Mouse (Mus musculus): ENCODE measurements at regions not wholly inside any gene's neighbourhood (a gene's known extent, or its start where the extent isn't known, plus 50 kb on each side); places are given as distances from the start of the nearest gene placed in this dataset.

DNA sequence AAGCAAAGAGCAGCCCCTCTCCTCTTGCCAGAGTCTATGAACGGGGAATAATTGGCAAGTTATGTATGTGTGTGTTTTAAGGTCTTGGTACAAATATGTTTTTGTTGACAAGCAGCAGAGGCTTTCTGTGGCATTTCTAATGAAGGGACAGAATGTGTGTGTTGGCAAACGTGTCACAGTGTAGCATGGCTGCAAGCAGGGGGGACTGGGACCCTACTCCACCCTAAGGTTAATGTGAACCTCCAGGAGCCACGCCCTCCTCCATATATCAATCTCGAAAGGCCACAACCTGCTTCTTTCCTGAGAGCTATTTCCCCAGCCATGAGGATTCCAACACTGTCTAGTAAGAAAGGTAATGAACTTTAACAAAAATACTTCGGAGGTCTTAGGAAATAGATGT lies 209.8 kb downstream of the Clic5 start:
- H3K9me3 ChIP-seq (replicated peaks; ENCODE audit: control insufficient read depth, low read length) = no peaks in the 10 kb centered on the region
- no peak overlapping the region for H3K27ac ChIP-seq (ENCODE audit: low read length)
- H3K4me3 ChIP-seq (replicated peaks; ENCODE audit: low read length) = no peak overlapping the region
- no peaks in the 10 kb centered on the region for H3K36me3 ChIP-seq (ENCODE audit: control insufficient read depth, insufficient read depth, low read length)
- H3K27me3 ChIP-seq (ENCODE audit: control insufficient read depth, insufficient read depth, low read length) = no peaks in the 10 kb centered on the region
- H3K4me2 ChIP-seq (ENCODE audit: low read depth, low read length) = no peak overlapping the region
- H3K4me1 ChIP-seq (ENCODE audit: control insufficient read depth, insufficient read depth, low read length) = 0 out of 2 replicates have a peak, but pooled peaks cover 3% of the 10 kb centered on the region
- 62% methylated on average over 5 of the region's 5 CpGs for WGBS
- no peak overlapping the region for H3K9ac ChIP-seq (ENCODE audit: low read length)
- ATAC-seq (ENCODE audit: insufficient read depth, low FRiP score) = no peak

- no peaks in the 10 kb centered on the region for H3K9me3 ChIP-seq (replicated peaks; ENCODE audit: control insufficient read depth, low read length)
- no peak overlapping the region for H3K9ac ChIP-seq (ENCODE audit: low read length)
- no peak overlapping the region for H3K4me2 ChIP-seq (ENCODE audit: low read depth, low read length)
- H3K36me3 ChIP-seq (ENCODE audit: control insufficient read depth, insufficient read depth, low read length) = no peaks in the 10 kb centered on the region
- H3K4me1 ChIP-seq (ENCODE audit: control insufficient read depth, insufficient read depth, low read length) = 0 out of 2 replicates have a peak, but pooled peaks cover 3% of the 10 kb centered on the region
- H3K4me3 ChIP-seq (replicated peaks; ENCODE audit: low read length) = no peak overlapping the region
- WGBS = 84% methylated on average over 6 of the region's 6 CpGs
- H3K27ac ChIP-seq (ENCODE audit: low read length) = no peak overlapping the region
- ATAC-seq (ENCODE audit: insufficient read depth, low FRiP score) = no peak
- no peaks in the 10 kb centered on the region for H3K27me3 ChIP-seq (ENCODE audit: control insufficient read depth, insufficient read depth, low read length)
Measured at GRCm38 (mm10) chr17:44404923-44405322, 216.5 kb downstream of the Clic5 start.

- WGBS = 55% methylated on average over 2 of the region's 2 CpGs
- Histone ChIP-seq H3K4me2 (ENCODE audit: low read depth, low read length) (no peak overlapping the region), H3K4me3 (replicated peaks; ENCODE audit: low read length) (no peak overlapping the region), H3K9me3 (replicated peaks; ENCODE audit: control insufficient read depth, low read length) (0 out of 2 replicates have a peak, but pooled peaks cover 1% of the 10 kb centered on the region), H3K27me3 (ENCODE audit: control insufficient read depth, insufficient read depth, low read length) (no peaks in the 10 kb centered on the region), H3K9ac (ENCODE audit: low read length) (no peak overlapping the region), H3K4me1 (ENCODE audit: control insufficient read depth, insufficient read depth, low read length) (no peaks in the 10 kb centered on the region), H3K27ac (ENCODE audit: low read length) (no peak overlapping the region), H3K36me3 (ENCODE audit: control insufficient read depth, insufficient read depth, low read length) (no peaks in the 10 kb centered on the region)
- no peak for ATAC-seq (ENCODE audit: insufficient read depth, low FRiP score)
Measured at GRCm38 (mm10) chr17:44410961-44411360, 222.6 kb downstream of the Clic5 start.

- 0 out of 2 replicates have a peak, but pooled peaks cover 7% of the 10 kb centered on the region for H3K9me3 ChIP-seq (replicated peaks; ENCODE audit: control insufficient read depth, low read length)
- H3K36me3 ChIP-seq (ENCODE audit: control insufficient read depth, insufficient read depth, low read length) = no peaks in the 10 kb centered on the region
- no peak overlapping the region for H3K27ac ChIP-seq (ENCODE audit: low read length)
- 62% methylated on average over 11 of the region's 11 CpGs for WGBS
- no peaks in the 10 kb centered on the region for H3K27me3 ChIP-seq (ENCODE audit: control insufficient read depth, insufficient read depth, low read length)
- H3K4me1 ChIP-seq (ENCODE audit: control insufficient read depth, insufficient read depth, low read length) = 0 out of 2 replicates have a peak, but pooled peaks cover 3% of the 10 kb centered on the region
- no peak for ATAC-seq (ENCODE audit: insufficient read depth, low FRiP score)
- H3K4me2 ChIP-seq (ENCODE audit: low read depth, low read length) = no peak overlapping the region
- no peak overlapping the region for H3K9ac ChIP-seq (ENCODE audit: low read length)
- H3K4me3 ChIP-seq (replicated peaks; ENCODE audit: low read length) = no peak overlapping the region
Measured at GRCm38 (mm10) chr17:44418676-44419404, 230.5 kb downstream of the Clic5 start.

GRCm38 (mm10) chr17:44419405-44419729 lies 231.0 kb downstream of the Clic5 start:
- H3K36me3 ChIP-seq (ENCODE audit: control insufficient read depth, insufficient read depth, low read length) = no peaks in the 10 kb centered on the region
- no peak overlapping the region for H3K4me3 ChIP-seq (replicated peaks; ENCODE audit: low read length)
- H3K27ac ChIP-seq (ENCODE audit: low read length) = no peak overlapping the region
- 87% methylated on average over 7 of the region's 7 CpGs for WGBS
- H3K4me1 ChIP-seq (ENCODE audit: control insufficient read depth, insufficient read depth, low read length) = 0 out of 2 replicates have a peak, but pooled peaks cover 3% of the 10 kb centered on the region
- H3K27me3 ChIP-seq (ENCODE audit: control insufficient read depth, insufficient read depth, low read length) = no peaks in the 10 kb centered on the region
- H3K9ac ChIP-seq (ENCODE audit: low read length) = no peak overlapping the region
- no peak for ATAC-seq (ENCODE audit: insufficient read depth, low FRiP score)
- H3K9me3 ChIP-seq (replicated peaks; ENCODE audit: control insufficient read depth, low read length) = 0 out of 2 replicates have a peak, but pooled peaks cover 7% of the 10 kb centered on the region
- H3K4me2 ChIP-seq (ENCODE audit: low read depth, low read length) = no peak overlapping the region

GRCm38 (mm10) chr17:44420098-44421070 lies 232.0 kb downstream of the Clic5 start:
- 76% methylated on average over 9 of the region's 9 CpGs for WGBS
- ATAC-seq (ENCODE audit: insufficient read depth, low FRiP score) = no peak
- Histone ChIP-seq H3K4me3 (replicated peaks; ENCODE audit: low read length) (no peak overlapping the region), H3K27ac (ENCODE audit: low read length) (no peak overlapping the region), H3K4me1 (ENCODE audit: control insufficient read depth, insufficient read depth, low read length) (0 out of 2 replicates have a peak, but pooled peaks cover 3% of the 10 kb centered on the region), H3K36me3 (ENCODE audit: control insufficient read depth, insufficient read depth, low read length) (no peaks in the 10 kb centered on the region), H3K9me3 (replicated peaks; ENCODE audit: control insufficient read depth, low read length) (0 out of 2 replicates have a peak, but pooled peaks cover 7% of the 10 kb centered on the region), H3K9ac (ENCODE audit: low read length) (no peak overlapping the region), H3K4me2 (ENCODE audit: low read depth, low read length) (no peak overlapping the region), H3K27me3 (ENCODE audit: control insufficient read depth, insufficient read depth, low read length) (no peaks in the 10 kb centered on the region)

- Histone ChIP-seq H3K36me3 (ENCODE audit: control insufficient read depth, insufficient read depth, low read length) (no peaks in the 10 kb centered on the region), H3K27ac (ENCODE audit: low read length) (no peak overlapping the region), H3K9ac (ENCODE audit: low read length) (no peak overlapping the region), H3K9me3 (replicated peaks; ENCODE audit: control insufficient read depth, low read length) (no peaks in the 10 kb centered on the region), H3K4me2 (ENCODE audit: low read depth, low read length) (no peak overlapping the region), H3K4me1 (ENCODE audit: control insufficient read depth, insufficient read depth, low read length) (0 out of 2 replicates have a peak, but pooled peaks cover 3% of the 10 kb centered on the region), H3K27me3 (ENCODE audit: control insufficient read depth, insufficient read depth, low read length) (no peaks in the 10 kb centered on the region), H3K4me3 (replicated peaks; ENCODE audit: low read length) (no peak overlapping the region)
- WGBS = 73% methylated on average over 2 of the region's 2 CpGs
- no peak for ATAC-seq (ENCODE audit: insufficient read depth, low FRiP score)
Measured at GRCm38 (mm10) chr17:44422161-44422560, 233.8 kb downstream of the Clic5 start.

- 78% methylated on average over 5 of the region's 5 CpGs for WGBS
- Histone ChIP-seq H3K36me3 (ENCODE audit: control insufficient read depth, insufficient read depth, low read length) (no peaks in the 10 kb centered on the region), H3K4me1 (ENCODE audit: control insufficient read depth, insufficient read depth, low read length) (0 out of 2 replicates have a peak, but pooled peaks cover 3% of the 10 kb centered on the region), H3K9ac (ENCODE audit: low read length) (no peak overlapping the region), H3K9me3 (replicated peaks; ENCODE audit: control insufficient read depth, low read length) (no peaks in the 10 kb centered on the region), H3K4me3 (replicated peaks; ENCODE audit: low read length) (no peak overlapping the region), H3K4me2 (ENCODE audit: low read depth, low read length) (no peak overlapping the region), H3K27ac (ENCODE audit: low read length) (no peak overlapping the region), H3K27me3 (ENCODE audit: control insufficient read depth, insufficient read depth, low read length) (no peaks in the 10 kb centered on the region)
- no peak for ATAC-seq (ENCODE audit: insufficient read depth, low FRiP score)
Measured at GRCm38 (mm10) chr17:44422865-44423264, 234.5 kb downstream of the Clic5 start.

- Histone ChIP-seq H3K27ac (ENCODE audit: low read length) (no peak overlapping the region), H3K9ac (ENCODE audit: low read length) (no peak overlapping the region), H3K4me3 (replicated peaks; ENCODE audit: low read length) (no peak overlapping the region), H3K4me2 (ENCODE audit: low read depth, low read length) (no peak overlapping the region), H3K4me1 (ENCODE audit: control insufficient read depth, insufficient read depth, low read length) (0 out of 2 replicates have a peak, but pooled peaks cover 3% of the 10 kb centered on the region), H3K27me3 (ENCODE audit: control insufficient read depth, insufficient read depth, low read length) (no peaks in the 10 kb centered on the region), H3K9me3 (replicated peaks; ENCODE audit: control insufficient read depth, low read length) (no peaks in the 10 kb centered on the region), H3K36me3 (ENCODE audit: control insufficient read depth, insufficient read depth, low read length) (no peaks in the 10 kb centered on the region)
- 71% methylated on average over 5 of the region's 5 CpGs for WGBS
- no peak for ATAC-seq (ENCODE audit: insufficient read depth, low FRiP score)
Measured at GRCm38 (mm10) chr17:44423471-44423985, 235.1 kb downstream of the Clic5 start.
